Mouse (Mus musculus) heart, postnatal 0 days (tissue): ENCODE results near the gene Rgs7.

Experiments
- CTCF ChIP-seq: IDR thresholded peaks from 2 replicates; pipeline ENCODE4 v1.5.1; 2016; ENCODE audit warnings: antibody characterized with exemption, control low read depth, low read depth
- EP300 ChIP-seq: IDR thresholded peaks from 2 replicates; pipeline ENCODE4 v1.6.1; 2016; ENCODE audit warnings: antibody characterized with exemption, low read depth

DNA sequence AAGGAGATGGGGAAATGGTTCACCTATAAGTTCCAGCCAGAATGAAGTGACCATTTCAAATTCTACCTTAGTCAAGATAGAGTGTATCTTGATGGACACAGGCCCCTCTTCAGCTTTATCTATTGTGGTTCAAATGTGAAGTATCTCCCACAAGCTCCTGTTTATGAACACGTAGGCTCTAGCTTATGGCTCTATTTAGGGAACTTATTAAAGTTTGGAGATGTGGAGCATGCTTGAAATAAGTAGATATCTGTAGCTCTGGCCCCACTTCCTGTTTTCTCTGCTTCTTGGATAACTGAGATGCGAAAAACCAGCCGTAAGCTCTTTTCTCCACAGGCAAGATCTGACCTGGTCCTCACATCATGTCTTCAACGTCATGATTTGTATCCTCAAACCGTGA is 48.4 kb upstream of the Rgs7 start:
- TF ChIP-seq CTCF (no peak), EP300 (no peak)
